Mouse (Mus musculus): ENCODE data around the gene Ppip5k2. TPM values are rescaled to one million over a fixed set of nuclear protein-coding genes. Genes with fewer than 3 reads are reported as not detected.
"Not testable (repeated sequence)": the region's sequence is repeated elsewhere in the genome, so short reads cannot be mapped to it uniquely, and the experiment has no call there.

Gene Ppip5k2
- polyA plus RNA-seq, 1 experiment from 2014 or later, result 36.5 TPM

- no peaks in the 10 kb centered on the region for H3K36me3 ChIP-seq (ENCODE audit: control insufficient read depth, insufficient read depth, low read length)
- no peak overlapping the region for H3K9ac ChIP-seq (ENCODE audit: low read depth, low read length)
- no peaks in the 10 kb centered on the region for H3K27me3 ChIP-seq (replicated peaks; ENCODE audit: control insufficient read depth, insufficient read depth, low read length)
- H3K4me3 ChIP-seq (ENCODE audit: low read depth, low read length), result peak overlapping the region; percentile 90; the same call in 1 of the 2 replicates
- ATAC-seq (replicated peaks; ENCODE audit: low FRiP score), result no peak
- H3K9me3 ChIP-seq (ENCODE audit: control insufficient read depth, low read length), result no peaks in the 10 kb centered on the region
- DNase-seq (ENCODE audit: low spot score), result no peak
- H3K27ac ChIP-seq (ENCODE audit: low read depth, low read length), result no peak overlapping the region
- peaks cover 8% of the 10 kb centered on the region for H3K4me1 ChIP-seq (replicated peaks; ENCODE audit: control insufficient read depth, insufficient read depth, low read length)
- WGBS, result 75% methylated on average over 2 of the region's 2 CpGs
- peak overlapping the region; percentile 81 for H3K4me2 ChIP-seq
Observed at GRCm38 (mm10) chr1:97768089-97768488, 2.1 kb downstream of the Ppip5k2 start.

- not testable (repeated sequence) for H3K36me3 ChIP-seq (ENCODE audit: control insufficient read depth, insufficient read depth, low read length); ATAC-seq (replicated peaks; ENCODE audit: low FRiP score); H3K4me3 ChIP-seq (ENCODE audit: low read depth, low read length); H3K27me3 ChIP-seq (replicated peaks; ENCODE audit: control insufficient read depth, insufficient read depth, low read length); H3K4me1 ChIP-seq (replicated peaks; ENCODE audit: control insufficient read depth, insufficient read depth, low read length); H3K9ac ChIP-seq (ENCODE audit: low read depth, low read length); H3K9me3 ChIP-seq (ENCODE audit: control insufficient read depth, low read length); DNase-seq (ENCODE audit: low spot score); H3K4me2 ChIP-seq; H3K27ac ChIP-seq (ENCODE audit: low read depth, low read length)
- WGBS, result 82% methylated on average over 4 of the region's 4 CpGs
Observed at GRCm38 (mm10) chr1:97765712-97766111, 4.5 kb downstream of the Ppip5k2 start.

- ATAC-seq (replicated peaks; ENCODE audit: low FRiP score) (no peak), DNase-seq (ENCODE audit: low spot score) (no peak)
- WGBS, result 86% methylated on average over 6 of the region's 6 CpGs
- Histone ChIP-seq H3K4me2 (no peak overlapping the region), H3K9ac (ENCODE audit: low read depth, low read length) (no peak overlapping the region), H3K36me3 (ENCODE audit: control insufficient read depth, insufficient read depth, low read length) (peaks cover 1% of the 10 kb centered on the region; the same call in 1 of the 2 replicates), H3K4me3 (ENCODE audit: low read depth, low read length) (no peak overlapping the region), H3K27ac (ENCODE audit: low read depth, low read length) (no peak overlapping the region), H3K9me3 (ENCODE audit: control insufficient read depth, low read length) (no peaks in the 10 kb centered on the region), H3K27me3 (replicated peaks; ENCODE audit: control insufficient read depth, insufficient read depth, low read length) (no peaks in the 10 kb centered on the region), H3K4me1 (replicated peaks; ENCODE audit: control insufficient read depth, insufficient read depth, low read length) (no peaks in the 10 kb centered on the region)
Observed at GRCm38 (mm10) chr1:97761477-97761876, 8.7 kb downstream of the Ppip5k2 start.

- Histone ChIP-seq H3K4me1 (replicated peaks; ENCODE audit: control insufficient read depth, insufficient read depth, low read length) (no peaks in the 10 kb centered on the region), H3K27me3 (replicated peaks; ENCODE audit: control insufficient read depth, insufficient read depth, low read length) (no peaks in the 10 kb centered on the region), H3K4me2 (no peak overlapping the region), H3K9ac (ENCODE audit: low read depth, low read length) (no peak overlapping the region), H3K27ac (ENCODE audit: low read depth, low read length) (no peak overlapping the region), H3K36me3 (ENCODE audit: control insufficient read depth, insufficient read depth, low read length) (peaks cover 2% of the 10 kb centered on the region; the same call in 1 of the 2 replicates), H3K9me3 (ENCODE audit: control insufficient read depth, low read length) (no peaks in the 10 kb centered on the region), H3K4me3 (ENCODE audit: low read depth, low read length) (no peak overlapping the region)
- ATAC-seq (replicated peaks; ENCODE audit: low FRiP score), result no peak
- 72% methylated on average over 7 of the region's 7 CpGs for WGBS
- DNase-seq (ENCODE audit: low spot score), result no peak
Observed at GRCm38 (mm10) chr1:97760598-97760997, 9.6 kb downstream of the Ppip5k2 start.

GRCm38 (mm10) chr1:97759841-97760240 is 10.4 kb downstream of the Ppip5k2 start:
- Histone ChIP-seq H3K27me3 (replicated peaks; ENCODE audit: control insufficient read depth, insufficient read depth, low read length) (no peaks in the 10 kb centered on the region), H3K4me1 (replicated peaks; ENCODE audit: control insufficient read depth, insufficient read depth, low read length) (no peaks in the 10 kb centered on the region), H3K9ac (ENCODE audit: low read depth, low read length) (no peak overlapping the region), H3K4me2 (no peak overlapping the region), H3K36me3 (ENCODE audit: control insufficient read depth, insufficient read depth, low read length) (peaks cover 3% of the 10 kb centered on the region; the same call in 1 of the 2 replicates), H3K4me3 (ENCODE audit: low read depth, low read length) (no peak overlapping the region), H3K9me3 (ENCODE audit: control insufficient read depth, low read length) (no peaks in the 10 kb centered on the region), H3K27ac (ENCODE audit: low read depth, low read length) (no peak overlapping the region)
- DNase-seq (ENCODE audit: low spot score) (no peak), ATAC-seq (replicated peaks; ENCODE audit: low FRiP score) (no peak)

- Histone ChIP-seq H3K27ac (ENCODE audit: low read depth, low read length) (no peak overlapping the region), H3K9ac (ENCODE audit: low read depth, low read length) (no peak overlapping the region), H3K4me3 (ENCODE audit: low read depth, low read length) (no peak overlapping the region), H3K9me3 (ENCODE audit: control insufficient read depth, low read length) (no peaks in the 10 kb centered on the region), H3K4me2 (no peak overlapping the region), H3K27me3 (replicated peaks; ENCODE audit: control insufficient read depth, insufficient read depth, low read length) (no peaks in the 10 kb centered on the region), H3K4me1 (replicated peaks; ENCODE audit: control insufficient read depth, insufficient read depth, low read length) (no peaks in the 10 kb centered on the region), H3K36me3 (ENCODE audit: control insufficient read depth, insufficient read depth, low read length) (peaks cover 4% of the 10 kb centered on the region; the same call in 1 of the 2 replicates)
- DNase-seq (ENCODE audit: low spot score) (no peak), ATAC-seq (replicated peaks; ENCODE audit: low FRiP score) (peak; percentile 64; the same call in 1 of the 2 replicates)
- WGBS, result 67% methylated on average over 4 of the region's 4 CpGs
Observed at GRCm38 (mm10) chr1:97754392-97754791, 15.8 kb downstream of the Ppip5k2 start.

- Histone ChIP-seq H3K4me3 (ENCODE audit: low read depth, low read length) (no peak overlapping the region), H3K27ac (ENCODE audit: low read depth, low read length) (no peak overlapping the region), H3K9me3 (ENCODE audit: control insufficient read depth, low read length) (no peaks in the 10 kb centered on the region), H3K9ac (ENCODE audit: low read depth, low read length) (no peak overlapping the region), H3K4me2 (no peak overlapping the region), H3K27me3 (replicated peaks; ENCODE audit: control insufficient read depth, insufficient read depth, low read length) (no peaks in the 10 kb centered on the region), H3K36me3 (ENCODE audit: control insufficient read depth, insufficient read depth, low read length) (peaks cover 4% of the 10 kb centered on the region; the same call in 1 of the 2 replicates), H3K4me1 (replicated peaks; ENCODE audit: control insufficient read depth, insufficient read depth, low read length) (no peaks in the 10 kb centered on the region)
- ATAC-seq (replicated peaks; ENCODE audit: low FRiP score) (no peak), DNase-seq (ENCODE audit: low spot score) (no peak)
Observed at GRCm38 (mm10) chr1:97753216-97753615, 17.0 kb downstream of the Ppip5k2 start.

- H3K27me3 ChIP-seq (replicated peaks; ENCODE audit: control insufficient read depth, insufficient read depth, low read length), result no peaks in the 10 kb centered on the region
- H3K4me2 ChIP-seq, result no peak overlapping the region
- H3K36me3 ChIP-seq (ENCODE audit: control insufficient read depth, insufficient read depth, low read length), result peaks cover 11% of the 10 kb centered on the region; the same call in 1 of the 2 replicates
- DNase-seq (ENCODE audit: low spot score), result no peak
- H3K27ac ChIP-seq (ENCODE audit: low read depth, low read length), result no peak overlapping the region
- H3K4me1 ChIP-seq (replicated peaks; ENCODE audit: control insufficient read depth, insufficient read depth, low read length), result 0 out of 2 replicates have a peak, but pooled peaks cover 3% of the 10 kb centered on the region
- 79% methylated on average over 3 of the region's 3 CpGs for WGBS
- no peak overlapping the region for H3K4me3 ChIP-seq (ENCODE audit: low read depth, low read length)
- no peak for ATAC-seq (replicated peaks; ENCODE audit: low FRiP score)
- no peak overlapping the region for H3K9ac ChIP-seq (ENCODE audit: low read depth, low read length)
- H3K9me3 ChIP-seq (ENCODE audit: control insufficient read depth, low read length), result no peaks in the 10 kb centered on the region
Observed at GRCm38 (mm10) chr1:97748163-97748562, 22.0 kb downstream of the Ppip5k2 start.

- peaks cover 13% of the 10 kb centered on the region; the same call in 1 of the 2 replicates for H3K36me3 ChIP-seq (ENCODE audit: control insufficient read depth, insufficient read depth, low read length)
- DNase-seq (ENCODE audit: low spot score), result no peak
- no peaks in the 10 kb centered on the region for H3K9me3 ChIP-seq (ENCODE audit: control insufficient read depth, low read length)
- 0 out of 2 replicates have a peak, but pooled peaks cover 7% of the 10 kb centered on the region for H3K4me1 ChIP-seq (replicated peaks; ENCODE audit: control insufficient read depth, insufficient read depth, low read length)
- H3K9ac ChIP-seq (ENCODE audit: low read depth, low read length), result no peak overlapping the region
- H3K27ac ChIP-seq (ENCODE audit: low read depth, low read length), result no peak overlapping the region
- no peak overlapping the region for H3K4me3 ChIP-seq (ENCODE audit: low read depth, low read length)
- 95% methylated on average over 7 of the region's 7 CpGs for WGBS
- no peak for ATAC-seq (replicated peaks; ENCODE audit: low FRiP score)
- no peaks in the 10 kb centered on the region for H3K27me3 ChIP-seq (replicated peaks; ENCODE audit: control insufficient read depth, insufficient read depth, low read length)
- H3K4me2 ChIP-seq, result no peak overlapping the region
Observed at GRCm38 (mm10) chr1:97746261-97746660, 23.9 kb downstream of the Ppip5k2 start.

Data from liver, embryonic 11.5 days (tissue).